Mouse (Mus musculus) limb, embryonic 10.5 days (tissue): ENCODE measurements at regions not wholly inside any gene's neighbourhood (a gene's known extent, or its start where the extent isn't known, plus 50 kb on each side); places are given as distances from the start of the nearest gene placed in this dataset.

Experiments
- DNase-seq: peaks from one replicate; pipeline ENCODE4 v3.0.0-alpha.2; 2017; ENCODE audit warnings: low spot score
- H3K27ac ChIP-seq: fragments of 300-500 bp; sonication (generic); 2 replicates; pipeline ENCODE4 v1.5.1; 2016; ENCODE audit warnings: mild to moderate bottlenecking
- H3K27me3 ChIP-seq: fragments of 300-500 bp; sonication (generic); 2 replicates; pipeline ENCODE4 v1.6.1; 2016; ENCODE audit warnings: low read depth, mild to moderate bottlenecking; ENCODE audit not compliant: poor library complexity, severe bottlenecking
- H3K36me3 ChIP-seq: fragments of 300-500 bp; sonication (generic); 2 replicates; pipeline ENCODE4 v1.6.1; 2016; ENCODE audit warnings: mild to moderate bottlenecking, moderate library complexity
- H3K4me1 ChIP-seq: fragments of 300-500 bp; sonication (generic); 2 replicates; pipeline ENCODE4 v1.6.1; 2016
- H3K4me3 ChIP-seq: fragments of 300-500 bp; sonication (generic); 2 replicates; pipeline ENCODE4 v1.5.1; 2016; ENCODE audit warnings: mild to moderate bottlenecking, moderate library complexity
- H3K9me3 ChIP-seq: fragments of 300-500 bp; sonication (generic); replicated peaks from 2 replicates; pipeline ENCODE4 v1.6.1; 2016; ENCODE audit warnings: mild to moderate bottlenecking
- whole genome bisulfite sequencing: fragments of 180-500 bp; shearing (Covaris S2); methylation state at CpG from one replicate; pipeline ENCODE4 v1.1.7; 2016; 5-methylcytosine and 5-hydroxymethylcytosine counted together

GRCm38 (mm10) chr8:30732585-30733253 is 2695.8 kb upstream of the 5930422O12Rik start:
- no peaks in the 10 kb centered on the region for H3K27me3 ChIP-seq
- WGBS: 83% methylated on average over 11 of the region's 11 CpGs
- no peak overlapping the region for H3K27ac ChIP-seq
- no peaks in the 10 kb centered on the region for H3K4me1 ChIP-seq
- H3K4me3 ChIP-seq: no peak overlapping the region
- DNase-seq: no peak
- H3K9me3 ChIP-seq: no peaks in the 10 kb centered on the region
- H3K36me3 ChIP-seq: no peaks in the 10 kb centered on the region

- DNase-seq: no peak
- WGBS: 86% methylated on average over 6 of the region's 6 CpGs
- Histone ChIP-seq H3K4me3 (no peak overlapping the region), H3K4me1 (no peaks in the 10 kb centered on the region), H3K27ac (no peak overlapping the region), H3K9me3 (no peaks in the 10 kb centered on the region), H3K36me3 (no peaks in the 10 kb centered on the region), H3K27me3 (no peaks in the 10 kb centered on the region)
These were observed 2695.1 kb upstream of the 5930422O12Rik start for GRCm38 (mm10) chr8:30733385-30733784.

- Histone ChIP-seq H3K27ac (no peak overlapping the region), H3K4me3 (no peak overlapping the region), H3K4me1 (no peaks in the 10 kb centered on the region), H3K36me3 (no peaks in the 10 kb centered on the region), H3K27me3 (no peaks in the 10 kb centered on the region), H3K9me3 (no peaks in the 10 kb centered on the region)
- no peak for DNase-seq
- 54% methylated on average over 5 of the region's 5 CpGs for WGBS
These were observed 2693.2 kb upstream of the 5930422O12Rik start for GRCm38 (mm10) chr8:30735338-30735737.

GRCm38 (mm10) chr8:30735740-30736139 is 2692.8 kb upstream of the 5930422O12Rik start:
- DNase-seq: no peak
- Histone ChIP-seq H3K27ac (no peak overlapping the region), H3K27me3 (no peaks in the 10 kb centered on the region), H3K36me3 (no peaks in the 10 kb centered on the region), H3K4me1 (no peaks in the 10 kb centered on the region), H3K4me3 (no peak overlapping the region), H3K9me3 (no peaks in the 10 kb centered on the region)
- WGBS: 58% methylated on average over 10 of the region's 10 CpGs

- no peaks in the 10 kb centered on the region for H3K9me3 ChIP-seq
- H3K4me1 ChIP-seq: no peaks in the 10 kb centered on the region
- no peak overlapping the region for H3K27ac ChIP-seq
- no peak for DNase-seq
- H3K27me3 ChIP-seq: no peaks in the 10 kb centered on the region
- no peaks in the 10 kb centered on the region for H3K36me3 ChIP-seq
- WGBS: 88% methylated on average over 3 of the region's 3 CpGs
- no peak overlapping the region for H3K4me3 ChIP-seq
These were observed 2681.6 kb upstream of the 5930422O12Rik start for GRCm38 (mm10) chr8:30746874-30747273.
